Mouse (Mus musculus) cerebellum, postnatal 10 days (tissue): Measurements from ENCODE around the gene Gm13278.
"Not testable (repeated sequence)": the region's sequence is repeated elsewhere in the genome, so short reads cannot be mapped to it uniquely, and the experiment has no call there.

Experiments used
- DNase-seq, 2 experiments: peaks; one replicate each; pipeline ENCODE4 v3.0.0; 2021; ENCODE audit warnings: mixed read lengths in 2 of 2

Gene Gm13278

DNA sequence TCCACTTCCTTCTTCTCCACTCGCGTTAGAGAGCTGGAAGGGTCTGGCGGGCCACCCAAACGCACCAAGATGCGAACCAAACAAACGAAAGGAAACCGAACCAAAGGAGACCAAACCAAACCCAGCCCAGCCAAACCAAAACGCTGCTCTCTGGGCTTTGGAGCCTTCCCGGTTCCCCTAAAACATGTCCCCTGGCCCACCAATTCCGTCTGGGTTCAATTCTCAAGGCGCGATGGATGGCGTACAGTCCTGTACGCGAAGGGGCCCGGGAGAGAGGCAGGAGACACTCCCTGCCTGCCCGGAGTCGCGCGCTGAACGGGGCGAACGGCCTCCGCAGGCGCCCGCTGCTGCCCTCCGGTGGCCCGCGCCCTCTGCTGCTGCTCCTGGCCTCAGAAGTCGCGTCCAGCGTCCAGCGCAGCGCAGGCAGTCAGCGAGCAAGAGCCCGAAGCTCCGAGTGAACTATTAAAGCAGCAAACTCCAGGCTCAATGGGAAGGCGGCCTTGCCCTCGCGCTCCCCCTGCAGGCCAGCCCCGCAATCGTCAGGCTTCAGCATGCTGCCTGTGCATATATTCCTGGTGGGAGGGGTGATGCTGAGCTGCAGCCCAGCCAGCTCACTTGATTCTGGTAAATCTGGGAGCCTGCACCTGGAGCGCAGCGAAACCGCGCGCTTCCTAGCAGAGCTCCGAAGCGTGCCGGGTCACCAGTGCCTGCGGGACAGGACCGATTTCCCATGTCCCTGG, 2.8 kb downstream of the Gm13278 start, which contains the start of gene Gm13275:
Gene Gm13275, plus strand, starts transcription at position 552 of the 740 bp plus-strand sequence.
- peak; percentile 51 to 55 for DNase-seq

- not testable (repeated sequence) for DNase-seq
Measured at GRCm38 (mm10) chr4:88797097-88797496, 5.7 kb downstream of the Gm13278 start, which contains the start of gene Gm13279. Gene Gm13279 (plus strand): TSS chr4:88797397.

- DNase-seq, result not testable (repeated sequence)
Measured at GRCm38 (mm10) chr4:88799365-88799764, 8.0 kb downstream of the Gm13278 start, which contains the start of gene Gm13285. Gene Gm13285 (plus strand): TSS chr4:88799665.

GRCm38 (mm10) chr4:88802954-88803353, 11.6 kb downstream of the Gm13278 start, which contains the start of gene Gm13287:
Gene Gm13287 (plus strand): TSS chr4:88803254.
- not testable (repeated sequence) for DNase-seq

DNA sequence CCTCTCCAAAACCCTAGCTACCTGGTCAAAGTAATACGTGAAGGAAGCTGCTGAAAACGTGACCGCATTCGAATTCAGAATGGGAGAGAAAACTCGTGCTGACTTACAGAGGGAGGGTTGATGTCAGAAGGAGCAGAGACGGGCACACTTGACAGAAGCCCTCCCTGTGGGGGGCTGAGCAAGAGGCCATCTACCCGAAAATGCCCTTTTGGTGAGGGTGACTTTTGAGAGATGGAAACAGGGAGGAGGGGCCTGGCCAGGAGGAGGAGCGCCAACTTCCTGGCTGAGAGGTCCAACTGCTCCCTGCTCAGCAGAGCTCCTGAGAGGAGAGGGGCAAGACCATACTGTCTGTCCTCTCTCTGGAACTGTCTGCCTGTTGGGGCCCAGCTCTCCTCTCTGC, 13.9 kb downstream of the Gm13278 start, which contains the start of gene Gm13288:
Gene Gm13288, plus strand, starts transcription at position 301 of the 400 bp plus-strand sequence.
- DNase-seq, result not testable (repeated sequence)

- peak; percentile 9 to 36 for DNase-seq
Measured at GRCm38 (mm10) chr4:88805761-88806160, 14.4 kb downstream of the Gm13278 start.

DNA sequence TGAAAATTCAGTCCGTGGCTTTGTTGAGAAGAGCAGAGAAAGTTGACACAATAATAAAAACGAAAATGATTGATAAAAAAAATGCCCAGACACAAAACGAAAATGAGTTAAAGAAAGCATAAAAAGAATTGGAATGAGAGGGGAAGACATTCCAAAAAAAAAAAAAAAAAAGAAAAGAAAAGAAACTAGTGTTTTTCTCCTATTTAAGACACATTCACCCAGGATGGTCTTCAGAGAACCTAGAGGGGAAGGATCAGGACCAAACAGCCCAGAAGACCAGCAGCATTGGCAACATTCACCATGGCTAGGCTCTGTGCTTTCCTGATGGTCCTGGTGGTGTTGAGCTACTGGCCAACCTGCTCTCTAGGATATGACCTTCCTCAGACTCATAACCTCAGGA, 24.6 kb downstream of the Gm13278 start, which contains the start of gene Ifna7:
Gene Ifna7, plus strand, starts transcription at position 301 of the 400 bp plus-strand sequence.
- no peak for DNase-seq

- DNase-seq, result no peak
Measured at GRCm38 (mm10) chr4:88819659-88820058, 28.3 kb downstream of the Gm13278 start, which contains the start of gene Ifna11. Gene Ifna11 (plus strand): TSS chr4:88819959.

- DNase-seq, result peak; percentile 35 to 45
Measured at GRCm38 (mm10) chr4:88822995-88823394, 31.6 kb downstream of the Gm13278 start.

- DNase-seq, result not testable (repeated sequence)
Measured at GRCm38 (mm10) chr4:88827116-88827515, 35.8 kb downstream of the Gm13278 start, which contains the start of gene Ifna6. Gene Ifna6 (plus strand): TSS chr4:88827416.

DNA sequence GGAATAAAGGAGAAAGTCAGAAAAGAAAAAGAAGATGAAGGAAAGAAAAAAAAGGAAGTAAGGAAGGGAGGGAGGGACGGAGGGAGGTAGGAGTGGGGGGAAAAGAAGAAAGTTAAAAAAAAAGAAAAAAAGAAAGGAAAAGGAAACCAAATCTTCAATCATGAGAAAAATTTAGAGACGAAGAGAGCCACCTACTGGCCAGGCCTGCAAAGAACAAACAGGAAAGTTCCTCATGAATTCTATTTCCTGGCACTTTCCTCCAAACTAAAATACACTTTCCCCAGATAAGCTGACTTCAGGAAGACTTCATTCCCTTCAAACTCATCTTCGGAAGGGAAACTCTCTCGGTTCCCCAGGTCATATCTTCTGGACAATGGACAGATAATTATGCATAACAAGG, 39.2 kb downstream of the Gm13278 start:
- peak; percentile 36 to 37 for DNase-seq

DNA sequence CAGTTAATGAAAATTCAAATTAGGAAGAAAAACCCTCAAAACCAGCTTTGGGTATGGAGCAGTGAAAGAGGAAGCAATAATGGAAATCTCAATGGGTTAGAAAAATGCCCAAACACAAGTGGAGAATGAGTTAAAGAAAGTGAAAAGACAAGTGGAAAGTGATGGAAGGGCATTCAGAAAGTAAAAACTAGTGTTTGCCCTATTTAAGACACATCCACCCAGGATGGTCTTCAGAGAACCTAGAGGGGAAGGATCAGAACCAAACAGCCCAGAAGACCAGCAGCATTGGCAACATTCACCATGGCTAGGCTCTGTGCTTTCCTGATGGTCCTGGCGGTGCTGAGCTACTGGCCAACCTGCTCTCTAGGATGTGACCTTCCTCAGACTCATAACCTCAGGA, 43.9 kb downstream of the Gm13278 start, which contains the start of gene Ifna5:
Gene Ifna5, plus strand, starts transcription at position 301 of the 400 bp plus-strand sequence.
- not testable (repeated sequence) for DNase-seq

GRCm38 (mm10) chr4:88838828-88839227, 47.5 kb downstream of the Gm13278 start:
- DNase-seq, result peak; percentile 7 to 13

- DNase-seq, result no peak
Measured at GRCm38 (mm10) chr4:88840058-88840457, 48.7 kb downstream of the Gm13278 start.

GRCm38 (mm10) chr4:88841438-88841911, 50.1 kb downstream of the Gm13278 start, which contains the start of gene Ifna4:
Gene Ifna4 (plus strand): TSS chr4:88841861.
- DNase-seq, result no peak
